Mouse (Mus musculus) midbrain, embryonic 15.5 days (tissue): ENCODE measurements around the gene Gm4756. TPM values are rescaled to one million over a fixed set of nuclear protein-coding genes. Genes with fewer than 3 reads are reported as not detected.

Experiments used
- ATAC-seq: fragments of 200-750 bp; cut with Nextera tagmentation; replicated peaks from 2 replicates; pipeline ENCODE4 v1.8.0; 2017; ENCODE audit warnings: moderate TSS enrichment
- H3K27ac ChIP-seq: fragments of 300-500 bp; sonication (generic); 2 replicates; pipeline ENCODE4 v1.5.1; 2015; ENCODE audit warnings: mild to moderate bottlenecking, inconsistent platforms
- H3K27me3 ChIP-seq: fragments of 300-500 bp; sonication (generic); replicated peaks from 2 replicates; pipeline ENCODE4 v1.6.1; 2015; ENCODE audit warnings: inconsistent platforms
- H3K36me3 ChIP-seq: fragments of 300-500 bp; sonication (generic); replicated peaks from 2 replicates; pipeline ENCODE4 v1.6.1; 2015; ENCODE audit warnings: inconsistent platforms
- H3K4me1 ChIP-seq: fragments of 300-500 bp; sonication (generic); 2 replicates; pipeline ENCODE4 v1.6.1; 2015; ENCODE audit warnings: inconsistent platforms
- H3K4me2 ChIP-seq: fragments of 300-500 bp; sonication (generic); 2 replicates; pipeline ENCODE4 v1.6.1; 2015; ENCODE audit warnings: inconsistent platforms, mild to moderate bottlenecking, moderate library complexity
- H3K4me3 ChIP-seq: fragments of 300-500 bp; sonication (generic); 2 replicates; pipeline ENCODE4 v1.5.1; 2015; ENCODE audit warnings: mild to moderate bottlenecking, inconsistent platforms
- H3K9ac ChIP-seq: fragments of 300-500 bp; sonication (generic); 2 replicates; pipeline ENCODE4 v1.6.1; 2015; ENCODE audit warnings: mild to moderate bottlenecking, inconsistent platforms
- H3K9me3 ChIP-seq: fragments of 300-500 bp; sonication (generic); 2 replicates; pipeline ENCODE4 v1.6.1; 2016; ENCODE audit warnings: inconsistent platforms
- WGBS: fragments of 180-500 bp; shearing (Covaris S2); methylation state at CpG from one replicate; pipeline ENCODE4 v1.1.7; 2015; ENCODE audit warnings: mixed read lengths; 5-methylcytosine and 5-hydroxymethylcytosine counted together
- polyA plus RNA-seq: library from polyadenylated mRNA; unstranded; fragments of >200 nt; fragmentation: Nextera tagmentation; extraction: Ambion mirVana; gene quantifications from 2 replicates; pipeline ENCODE4 v1.2.1, GENCODE M21; 2015

Gm4756 gene
- polyA plus RNA-seq, 1 experiment from 2014 or later = not detected

DNA sequence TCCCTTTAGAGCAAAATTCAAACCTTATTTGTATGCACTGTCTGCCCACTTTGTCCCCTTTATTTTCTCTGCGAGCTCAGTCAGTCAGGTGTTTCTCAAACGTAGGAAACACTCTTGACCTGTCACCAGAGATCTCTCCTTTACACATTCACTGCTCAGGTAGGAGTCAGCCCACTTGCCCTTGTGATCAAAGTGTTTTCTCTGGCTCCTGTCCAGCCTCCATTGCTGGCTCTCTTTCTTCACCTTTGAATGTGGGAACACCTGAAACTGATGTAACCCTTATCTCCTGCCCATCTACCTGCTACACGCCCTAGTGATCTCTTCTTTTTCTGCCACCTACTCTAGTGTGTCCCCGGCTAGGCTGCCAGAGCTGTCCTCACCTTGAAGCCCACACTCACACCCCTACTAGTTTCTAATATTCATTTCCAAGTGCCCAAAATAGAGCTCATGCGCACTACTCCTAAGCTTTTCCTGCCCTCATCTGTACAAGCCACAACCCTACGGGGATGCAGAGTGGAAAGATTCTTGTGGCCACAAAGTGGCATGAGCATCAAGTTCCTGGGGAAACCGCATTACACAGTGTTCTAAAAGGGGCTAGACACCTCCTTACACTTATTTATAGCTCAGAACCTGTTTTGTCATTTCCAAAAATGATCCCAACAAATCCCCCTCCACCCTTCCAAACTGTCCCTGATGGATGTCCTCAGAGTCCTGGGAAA, 24.8 kb upstream of the Gm4756 start:
- H3K4me2 ChIP-seq = no peak overlapping the region
- H3K27me3 ChIP-seq = no peaks in the 10 kb centered on the region
- no peaks in the 10 kb centered on the region for H3K4me1 ChIP-seq
- H3K9me3 ChIP-seq = no peaks in the 10 kb centered on the region
- H3K4me3 ChIP-seq = no peak overlapping the region
- ATAC-seq = no peak
- H3K9ac ChIP-seq = no peak overlapping the region
- no peak overlapping the region for H3K27ac ChIP-seq
- no peaks in the 10 kb centered on the region for H3K36me3 ChIP-seq
- 79% methylated on average over 7 of the region's 7 CpGs for WGBS

DNA sequence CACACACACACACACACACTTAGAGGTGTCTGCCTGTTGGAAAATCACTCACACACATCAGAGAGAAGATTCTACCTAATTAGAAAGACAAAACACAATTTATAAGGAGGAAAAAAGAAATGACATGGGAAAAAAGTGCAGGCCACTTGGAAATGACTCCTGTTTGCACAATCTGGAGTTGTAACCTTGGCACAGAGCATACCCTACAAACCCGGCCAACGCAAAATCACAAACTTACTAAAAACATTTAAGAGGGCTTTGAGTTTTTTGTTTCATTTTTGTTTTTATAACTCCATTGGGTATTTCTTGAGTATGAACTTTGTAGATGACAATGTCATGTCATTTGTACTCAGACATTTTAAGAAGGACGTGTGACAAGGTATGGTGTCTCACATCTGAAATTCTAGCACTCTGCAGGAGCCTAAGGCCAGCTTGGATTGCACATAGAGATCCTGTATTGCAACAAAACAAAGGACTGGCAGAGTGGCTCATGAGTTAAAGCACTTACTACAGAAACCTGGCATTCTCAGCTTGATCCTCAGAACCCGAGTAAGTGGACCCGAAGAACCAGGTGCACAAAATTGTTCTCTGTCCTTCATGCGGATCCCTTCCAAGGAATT, 22.2 kb upstream of the Gm4756 start:
- H3K27ac ChIP-seq = no peak overlapping the region
- no peaks in the 10 kb centered on the region for H3K27me3 ChIP-seq
- no peak overlapping the region for H3K4me3 ChIP-seq
- no peaks in the 10 kb centered on the region for H3K4me1 ChIP-seq
- H3K9ac ChIP-seq = no peak overlapping the region
- H3K9me3 ChIP-seq = no peaks in the 10 kb centered on the region
- WGBS = 91% methylated on average over 6 of the region's 6 CpGs
- no peak overlapping the region for H3K4me2 ChIP-seq
- no peak for ATAC-seq
- H3K36me3 ChIP-seq = no peaks in the 10 kb centered on the region

DNA sequence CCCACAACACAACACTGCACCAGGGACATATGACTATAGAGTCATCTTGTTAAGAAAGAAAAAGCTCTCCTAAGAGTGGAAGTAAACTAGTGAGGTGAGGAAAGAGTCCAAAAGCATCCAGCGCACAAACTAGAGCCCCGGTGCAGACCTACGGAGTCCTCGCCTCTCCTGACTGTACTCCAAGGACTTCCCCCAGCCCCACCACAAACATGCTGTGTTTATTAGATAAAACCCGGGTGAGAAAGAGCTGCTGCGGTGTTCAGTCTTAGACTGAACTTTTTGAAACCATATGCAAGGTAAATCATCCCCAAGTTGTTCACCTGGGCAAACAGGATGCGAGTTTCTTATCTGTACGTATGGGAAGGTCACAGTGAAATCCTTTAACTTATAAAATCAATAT, 21.5 kb upstream of the Gm4756 start:
- no peaks in the 10 kb centered on the region for H3K9me3 ChIP-seq
- no peak overlapping the region for H3K27ac ChIP-seq
- ATAC-seq = no peak
- H3K36me3 ChIP-seq = no peaks in the 10 kb centered on the region
- 92% methylated on average over 8 of the region's 8 CpGs for WGBS
- H3K27me3 ChIP-seq = no peaks in the 10 kb centered on the region
- no peaks in the 10 kb centered on the region for H3K4me1 ChIP-seq
- no peak overlapping the region for H3K9ac ChIP-seq
- no peak overlapping the region for H3K4me2 ChIP-seq
- H3K4me3 ChIP-seq = no peak overlapping the region

DNA sequence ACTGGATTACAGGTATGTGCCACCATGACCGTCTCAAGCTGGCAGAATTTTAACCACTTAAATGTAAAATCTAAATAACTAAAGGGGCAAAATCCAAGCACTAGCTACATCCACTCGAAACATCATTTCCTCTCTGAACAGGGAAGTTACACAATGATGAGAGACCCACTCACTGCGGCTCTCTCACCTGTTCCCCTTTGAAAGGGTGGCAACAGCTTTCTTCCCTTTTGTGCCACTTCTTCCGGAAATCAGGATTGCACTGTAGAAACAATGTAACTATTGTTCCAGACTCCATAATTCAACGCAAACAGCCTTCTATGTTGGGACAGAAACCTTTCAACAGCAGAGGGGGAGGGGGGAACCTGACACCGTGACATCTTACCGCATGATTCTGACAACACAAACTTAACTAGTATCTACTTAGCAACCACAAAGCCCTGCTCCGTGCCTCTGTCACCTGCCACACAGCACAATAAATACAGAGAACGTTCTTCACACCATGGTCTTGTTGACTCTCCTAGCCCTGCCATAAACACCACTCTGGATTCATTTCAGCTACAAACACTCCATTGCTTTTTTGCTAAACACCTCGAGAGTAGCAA, 18.5 kb upstream of the Gm4756 start:
- Histone ChIP-seq H3K9me3 (no peaks in the 10 kb centered on the region), H3K4me3 (no peak overlapping the region), H3K27ac (no peak overlapping the region), H3K4me1 (peaks cover 12% of the 10 kb centered on the region), H3K27me3 (no peaks in the 10 kb centered on the region), H3K4me2 (no peak overlapping the region), H3K36me3 (no peaks in the 10 kb centered on the region), H3K9ac (no peak overlapping the region)
- ATAC-seq = no peak
- 61% methylated on average over 10 of the region's 10 CpGs for WGBS

DNA sequence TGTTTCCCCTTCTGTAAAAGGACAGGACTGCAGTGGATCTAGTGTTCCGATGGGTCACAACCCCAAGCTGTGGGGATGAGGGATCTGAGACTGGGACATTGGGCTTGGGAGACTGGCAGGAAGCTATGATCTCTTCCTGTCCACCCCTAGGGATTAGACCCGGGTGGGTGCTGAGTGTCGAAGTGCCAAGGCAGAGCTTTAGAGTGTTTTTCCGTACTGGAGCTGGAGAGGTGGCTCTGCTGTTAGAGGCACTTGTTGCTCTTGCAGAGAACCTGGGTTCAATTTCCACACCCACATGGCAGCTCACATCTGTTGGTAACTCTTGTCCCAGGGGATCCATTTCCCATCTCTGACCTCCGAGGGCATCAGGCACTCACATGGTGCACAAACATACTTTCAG, 16.6 kb upstream of the Gm4756 start:
- WGBS = 85% methylated on average over 5 of the region's 5 CpGs

DNA sequence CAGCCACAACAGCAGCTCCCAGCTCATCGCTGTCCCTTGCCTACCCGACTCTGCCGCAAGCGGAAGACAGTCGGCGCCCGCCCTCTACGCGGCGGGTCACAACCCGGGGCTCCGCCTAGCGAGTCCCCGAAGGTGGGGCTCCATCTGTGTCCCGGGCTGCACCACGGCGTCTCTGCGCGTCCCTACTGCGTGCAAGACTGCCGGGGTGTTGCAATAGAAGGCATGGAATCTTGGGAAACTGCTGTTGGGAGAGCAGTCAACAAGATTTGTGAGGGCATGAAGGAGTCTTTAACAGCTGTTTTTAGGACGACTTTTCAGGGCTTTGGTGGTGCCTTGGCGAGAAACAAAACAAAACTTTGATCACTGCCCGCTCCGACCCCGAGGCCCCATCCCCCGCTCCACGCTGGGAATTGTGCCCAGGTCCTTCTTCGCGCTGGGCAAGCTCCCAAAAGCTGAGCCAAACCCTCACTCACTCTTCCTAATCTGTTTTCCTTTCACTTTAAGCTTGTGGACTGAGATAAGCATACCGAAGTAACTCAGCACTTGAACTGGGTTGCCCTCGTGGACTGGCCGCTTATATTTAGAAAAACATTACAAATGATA, 15.4 kb upstream of the Gm4756 start, which contains the start of gene Dhrs7:
Dhrs7 (minus strand) TSS at position 175 of the 603 bp plus-strand sequence.
- 2% methylated on average over 33 of the region's 33 CpGs for WGBS
- peak within 1 kb of the TSS; percentile 70 for H3K4me3 ChIP-seq
- peak; percentile 94 for ATAC-seq
- peaks cover 12% of the 10 kb centered on the region for H3K4me1 ChIP-seq
- no peaks in the 10 kb centered on the region for H3K27me3 ChIP-seq
- H3K9me3 ChIP-seq = no peaks in the 10 kb centered on the region
- H3K9ac ChIP-seq = peak within 1 kb of the TSS; percentile 73
- H3K27ac ChIP-seq = peak within 1 kb of the TSS; percentile 58
- peak within 1 kb of the TSS; percentile 92 for H3K4me2 ChIP-seq
- no peaks in the 10 kb centered on the region for H3K36me3 ChIP-seq

More for the DNA sequence above, 16.6 kb upstream of the Gm4756 start:
- H3K4me3 ChIP-seq = no peak overlapping the region
- H3K9ac ChIP-seq = no peak overlapping the region
- ATAC-seq = no peak
- no peaks in the 10 kb centered on the region for H3K27me3 ChIP-seq
- H3K4me1 ChIP-seq = peaks cover 12% of the 10 kb centered on the region
- H3K9me3 ChIP-seq = no peaks in the 10 kb centered on the region
- H3K27ac ChIP-seq = no peak overlapping the region
- H3K4me2 ChIP-seq = no peak overlapping the region
- no peaks in the 10 kb centered on the region for H3K36me3 ChIP-seq

DNA sequence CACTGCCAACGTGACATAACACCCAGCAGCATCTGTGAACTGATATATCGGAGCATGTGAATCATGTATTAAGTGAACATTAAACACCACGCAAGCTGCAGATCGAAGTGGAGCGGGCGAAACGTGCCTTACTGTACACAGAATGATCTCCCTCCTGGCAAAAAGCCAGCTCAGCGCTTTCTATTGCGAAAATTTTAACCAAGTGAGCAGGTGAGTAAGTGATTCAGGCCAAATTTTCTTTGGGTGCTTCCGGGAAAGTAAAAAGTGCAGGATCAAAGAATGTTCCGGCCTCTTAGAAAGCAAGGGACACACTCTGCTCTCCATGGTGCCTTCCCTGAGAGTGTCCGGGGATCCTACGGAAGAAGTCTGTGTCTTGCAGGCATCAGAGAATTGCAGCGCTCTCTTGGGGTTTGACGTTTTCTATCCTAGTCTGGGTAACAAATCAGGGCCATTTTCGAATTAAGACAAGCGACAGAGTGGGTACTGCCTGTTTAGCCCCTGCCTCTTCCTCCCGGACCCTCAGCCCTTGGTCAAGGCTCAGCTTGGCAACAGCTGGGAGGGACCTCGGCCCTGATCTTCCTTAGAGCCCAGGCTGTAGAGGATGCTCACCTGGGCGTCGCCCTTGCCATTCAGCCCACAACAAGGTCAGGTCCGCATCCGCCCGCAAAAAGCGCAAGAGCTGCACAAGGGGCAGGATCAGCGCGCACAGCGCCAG, 14.7 kb upstream of the Gm4756 start:
- peak overlapping the region; percentile 92 for H3K4me2 ChIP-seq
- ATAC-seq = peak; percentile 55; the same call in 1 of the 2 replicates
- no peaks in the 10 kb centered on the region for H3K36me3 ChIP-seq
- H3K9ac ChIP-seq = peak overlapping the region; percentile 73
- WGBS = 7% methylated on average over 26 of the region's 28 CpGs
- peak overlapping the region; percentile 58 for H3K27ac ChIP-seq
- peaks cover 12% of the 10 kb centered on the region for H3K4me1 ChIP-seq
- H3K27me3 ChIP-seq = no peaks in the 10 kb centered on the region
- no peaks in the 10 kb centered on the region for H3K9me3 ChIP-seq
- peak overlapping the region; percentile 70 for H3K4me3 ChIP-seq

DNA sequence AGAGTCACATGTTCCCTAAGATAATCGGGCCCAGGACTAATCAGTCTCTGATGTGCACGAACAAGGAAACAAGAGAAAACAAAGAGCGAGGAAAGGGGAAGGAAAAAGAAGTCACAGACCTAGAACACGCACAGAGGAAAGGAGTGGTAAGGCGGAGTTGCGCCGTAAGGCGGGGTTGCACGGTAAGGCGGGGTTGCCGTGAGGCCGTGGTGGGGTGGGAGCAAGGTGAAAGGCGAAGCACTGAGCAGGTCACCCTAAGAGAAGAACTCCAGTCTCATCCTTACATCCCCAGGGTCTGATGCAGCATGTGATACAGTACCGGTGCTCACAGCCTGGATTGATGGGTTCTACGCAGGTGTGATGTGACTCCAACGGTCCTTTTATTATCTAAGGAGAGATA, 6.3 kb upstream of the Gm4756 start:
- no peaks in the 10 kb centered on the region for H3K27me3 ChIP-seq
- WGBS = 93% methylated on average over 16 of the region's 16 CpGs
- ATAC-seq = no peak

DNA sequence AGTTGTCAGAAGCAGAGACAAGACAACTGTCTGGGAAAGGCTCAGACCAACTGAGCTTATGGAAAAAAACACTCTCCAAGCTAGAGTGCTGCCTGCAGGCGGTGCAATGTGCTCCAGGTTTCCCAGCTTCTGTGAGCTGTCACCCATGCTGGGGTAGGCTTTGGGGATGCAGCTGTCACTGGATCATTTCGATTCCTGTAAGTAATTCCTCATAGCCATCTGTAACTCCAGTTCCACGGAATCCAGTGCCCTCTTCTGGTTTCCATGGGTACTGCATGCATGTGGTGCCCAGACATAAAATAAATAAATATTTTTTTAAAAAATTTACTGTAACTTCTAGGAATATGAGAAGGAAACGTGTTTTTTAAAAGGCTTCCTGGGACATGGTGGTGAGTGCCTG, 5.2 kb upstream of the Gm4756 start:
- H3K4me2 ChIP-seq = no peak overlapping the region
- no peaks in the 10 kb centered on the region for H3K36me3 ChIP-seq
- 9% methylated on average over 4 of the region's 4 CpGs for WGBS
- no peaks in the 10 kb centered on the region for H3K9me3 ChIP-seq
- H3K27ac ChIP-seq = no peak overlapping the region
- no peak overlapping the region for H3K9ac ChIP-seq
- H3K4me1 ChIP-seq = no peaks in the 10 kb centered on the region
- ATAC-seq = peak; percentile 60; the same call in 1 of the 2 replicates
- no peak overlapping the region for H3K4me3 ChIP-seq
- no peaks in the 10 kb centered on the region for H3K27me3 ChIP-seq

More for the DNA sequence above, 6.3 kb upstream of the Gm4756 start:
- H3K36me3 ChIP-seq = no peaks in the 10 kb centered on the region
- H3K4me3 ChIP-seq = no peak overlapping the region
- no peaks in the 10 kb centered on the region for H3K4me1 ChIP-seq
- no peaks in the 10 kb centered on the region for H3K9me3 ChIP-seq
- H3K4me2 ChIP-seq = no peak overlapping the region
- no peak overlapping the region for H3K27ac ChIP-seq
- no peak overlapping the region for H3K9ac ChIP-seq

DNA sequence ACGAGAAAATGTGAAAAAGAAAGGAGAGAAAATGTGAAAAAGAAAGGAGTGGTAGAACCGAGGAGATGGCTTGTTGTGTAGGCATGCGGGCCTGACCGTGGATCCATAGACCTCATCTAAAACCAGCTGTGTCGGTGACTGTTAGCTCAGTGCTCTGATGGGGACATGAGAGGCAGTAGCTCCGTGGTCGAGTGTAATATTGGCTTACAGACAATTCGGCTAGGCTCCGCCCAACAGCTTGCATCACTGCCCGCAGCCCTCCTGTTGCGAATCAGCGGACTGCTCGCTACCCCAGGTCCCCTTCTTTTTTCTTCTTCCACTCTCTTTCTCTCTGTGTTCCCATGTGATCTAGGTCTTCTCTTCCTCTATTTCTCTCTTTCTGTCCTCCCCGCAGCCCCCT, 540 bp downstream of the Gm4756 start:
- 94% methylated on average over 14 of the region's 14 CpGs for WGBS
- Histone ChIP-seq H3K4me2 (no peak overlapping the region), H3K9me3 (no peaks in the 10 kb centered on the region), H3K27ac (no peak overlapping the region), H3K9ac (no peak overlapping the region), H3K36me3 (no peaks in the 10 kb centered on the region), H3K4me1 (no peaks in the 10 kb centered on the region), H3K27me3 (no peaks in the 10 kb centered on the region), H3K4me3 (no peak overlapping the region)
- ATAC-seq = no peak

DNA sequence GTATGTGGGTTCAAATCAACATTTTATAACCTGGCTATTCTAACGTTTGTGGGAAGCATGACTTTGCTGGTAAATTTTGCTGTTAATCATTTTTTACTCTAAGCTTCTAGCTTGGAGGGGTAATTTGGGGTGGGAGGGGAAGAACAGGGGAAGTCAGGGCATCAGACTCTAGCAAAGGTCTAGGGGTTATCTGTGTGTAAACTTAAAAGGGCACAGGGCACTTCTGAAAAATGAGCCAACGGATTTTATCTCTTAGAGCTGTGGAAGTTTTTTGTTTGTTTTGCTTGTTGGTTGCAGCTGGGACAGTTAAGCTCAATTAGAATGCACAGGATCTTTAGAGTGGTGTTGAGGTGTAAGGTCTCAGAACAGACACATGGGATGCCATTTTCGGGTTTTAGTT, 11.4 kb downstream of the Gm4756 start:
- WGBS = 85% methylated on average over 3 of the region's 3 CpGs
- Histone ChIP-seq H3K27ac (no peak overlapping the region), H3K4me1 (no peaks in the 10 kb centered on the region), H3K9ac (no peak overlapping the region), H3K36me3 (no peaks in the 10 kb centered on the region), H3K4me3 (no peak overlapping the region), H3K4me2 (no peak overlapping the region), H3K27me3 (no peaks in the 10 kb centered on the region), H3K9me3 (no peaks in the 10 kb centered on the region; the same call in 1 of the 2 replicates)
- ATAC-seq = no peak

DNA sequence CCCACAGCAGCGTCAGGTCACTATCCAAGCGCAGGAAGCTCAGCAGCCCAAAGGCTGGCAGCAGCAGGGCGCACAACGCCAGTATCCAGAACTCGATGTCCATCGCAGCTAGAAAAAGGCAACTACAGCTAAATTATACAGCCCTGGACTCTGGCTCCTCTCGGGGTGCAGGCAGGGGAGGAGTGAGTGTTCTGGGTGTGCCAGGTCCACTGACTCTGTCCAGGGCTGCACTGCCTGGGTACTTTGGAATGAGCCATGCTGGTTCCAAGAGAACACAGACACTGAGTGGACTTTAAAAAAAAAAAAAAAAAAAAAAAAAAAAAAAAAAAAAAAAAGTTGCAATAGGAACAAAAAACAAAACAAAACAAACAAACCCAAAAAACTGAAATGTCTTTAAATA, 20.7 kb downstream of the Gm4756 start:
- ATAC-seq = no peak
- no peak overlapping the region for H3K4me3 ChIP-seq
- WGBS = 92% methylated on average over 7 of the region's 7 CpGs

More for the DNA sequence above, 20.7 kb downstream of the Gm4756 start:
- Histone ChIP-seq H3K9me3 (no peaks in the 10 kb centered on the region), H3K4me1 (no peaks in the 10 kb centered on the region), H3K27me3 (no peaks in the 10 kb centered on the region), H3K27ac (no peak overlapping the region), H3K36me3 (no peaks in the 10 kb centered on the region), H3K9ac (no peak overlapping the region), H3K4me2 (no peak overlapping the region)
